Mouse (Mus musculus): ENCODE data around the gene Setd4.
A peak's percentile ranks its signal among the peaks of the same experiment; 100 is the strongest.

Setd4 gene

GRCm38 (mm10) chr16:93544931-93545330, 58.9 kb downstream of the Setd4 start:
- no peak for DNase-seq

GRCm38 (mm10) chr16:93543704-93544103, 60.2 kb downstream of the Setd4 start:
- DNase-seq, result peak; percentile 28 to 57

- DNase-seq, result no peak
These were observed 64.0 kb downstream of the Setd4 start for GRCm38 (mm10) chr16:93539891-93540290.

GRCm38 (mm10) chr16:93535151-93535853, 68.6 kb downstream of the Setd4 start:
- no peak for DNase-seq

All from cerebellum, postnatal 25 days (tissue).